Mouse (Mus musculus) C2C12 (cell line): Measurements from ENCODE around the gene Sae1.

Experiments
- CEBPB ChIP-seq: IDR thresholded peaks from one replicate; pipeline ENCODE4 v1.6.1; 2011; ENCODE audit warnings: low read depth, mild to moderate bottlenecking, control low read depth, moderate library complexity
- CTCF ChIP-seq: IDR thresholded peaks from one replicate; pipeline ENCODE4 v1.5.1; 2011; ENCODE audit not compliant: control insufficient read depth, insufficient read depth, insufficient read length
- FOSL1 ChIP-seq: IDR thresholded peaks from one replicate; pipeline ENCODE4 v1.8.0; 2011; ENCODE audit warnings: mild to moderate bottlenecking, low read length; ENCODE audit not compliant: poor library complexity, insufficient read depth, severe bottlenecking
- MYOD1 ChIP-seq: IDR thresholded peaks from one replicate; pipeline ENCODE4 v1.6.1; 2011; ENCODE audit warnings: low read depth; ENCODE audit not compliant: control insufficient read depth, insufficient read length
- MYOG ChIP-seq: IDR thresholded peaks from one replicate; pipeline ENCODE4 v1.6.1; 2011; ENCODE audit not compliant: control insufficient read depth, insufficient read length; ENCODE audit errors: extremely low read depth
- USF1 ChIP-seq: IDR thresholded peaks from one replicate; pipeline ENCODE4 v1.6.1; 2011; ENCODE audit warnings: low read depth, mild to moderate bottlenecking, control low read depth, moderate library complexity

DNA sequence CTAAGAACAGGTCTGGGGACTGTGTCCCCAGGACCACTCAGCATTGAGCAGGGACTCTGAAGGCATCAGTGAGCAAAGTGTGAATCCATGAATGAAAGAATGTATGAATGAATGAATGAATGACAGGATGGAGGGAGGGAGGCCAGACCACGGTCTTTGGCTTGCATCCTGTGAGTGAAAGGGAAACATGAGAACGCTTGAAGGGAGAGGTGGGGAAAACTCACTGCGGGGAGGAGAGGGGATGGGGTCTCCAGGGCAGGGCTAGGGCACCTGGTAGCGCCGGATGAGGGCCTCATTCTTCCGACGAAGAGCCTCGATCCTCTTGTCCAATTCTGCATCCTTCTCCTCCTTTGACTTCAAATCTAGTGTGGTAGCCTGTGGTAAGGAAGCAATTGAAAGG is 103.6 kb downstream of the Sae1 start:
- no peak for TF ChIP-seq CTCF
- no peak for TF ChIP-seq CEBPB
- no peak for TF ChIP-seq FOSL1
- no peak for TF ChIP-seq USF1
- no peak for TF ChIP-seq MYOG
- no peak for TF ChIP-seq MYOD1
